Mouse (Mus musculus): ENCODE results near the gene Prkrip1.
A peak's percentile ranks its signal among the peaks of the same experiment; 100 is the strongest.
"Not testable (repeated sequence)": the region's sequence is repeated elsewhere in the genome, so short reads cannot be mapped to it uniquely, and the experiment has no call there.

Prkrip1 gene

DNA sequence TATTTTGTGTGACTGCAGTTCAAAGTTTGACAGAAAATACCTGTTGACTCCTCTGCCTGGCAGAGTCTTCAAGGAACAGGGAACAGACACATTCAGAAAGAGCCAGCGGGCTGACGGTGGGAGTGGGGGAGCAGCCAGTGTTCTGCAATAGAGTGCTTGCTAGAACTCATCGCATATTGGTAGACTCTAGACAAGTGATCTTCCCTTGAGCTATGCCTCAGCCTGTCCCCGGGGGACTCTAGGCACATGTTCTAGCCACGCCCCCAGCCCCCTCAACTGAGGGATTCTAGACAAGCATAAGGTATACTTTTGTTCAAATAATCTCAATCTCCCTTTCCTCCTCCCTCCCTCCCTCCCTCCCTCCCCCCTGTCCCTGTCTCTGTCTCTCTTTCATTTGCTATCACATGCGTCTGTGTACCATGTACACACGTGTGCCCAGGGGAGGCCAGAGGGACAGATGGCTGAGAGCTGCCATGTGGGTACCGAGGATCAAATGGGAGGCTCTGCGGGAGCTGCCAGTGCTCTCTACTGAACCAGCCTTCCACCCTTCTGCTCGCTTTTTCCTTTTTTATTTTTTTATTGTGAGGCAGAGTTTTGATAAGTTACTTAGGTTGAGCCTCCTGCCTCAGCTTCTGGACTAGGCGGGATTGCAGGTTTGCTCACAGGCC is 34.8 kb downstream of the Prkrip1 start:
- DNase-seq (ENCODE audit: low read depth): no peak

DNA sequence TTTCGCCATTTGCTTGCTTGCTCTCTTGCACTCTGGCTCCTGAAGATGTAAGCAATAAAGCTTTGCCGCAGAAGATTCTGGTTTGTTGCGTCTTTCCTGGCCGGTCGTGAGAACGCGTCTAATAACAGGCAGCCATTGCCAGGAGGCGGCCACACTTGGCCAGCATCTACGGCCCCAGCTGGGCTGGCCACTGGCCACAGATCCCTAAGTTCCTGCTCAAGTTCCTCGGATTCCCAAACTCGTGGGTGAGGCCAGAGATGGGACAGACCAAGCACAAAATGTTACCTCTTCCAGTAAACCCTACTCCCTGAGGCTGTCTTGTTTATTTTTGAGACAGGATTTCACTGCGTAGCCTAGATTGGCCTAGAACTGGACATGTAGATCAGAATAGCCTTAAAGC is 38.7 kb downstream of the Prkrip1 start:
- DNase-seq (ENCODE audit: low read depth): not testable (repeated sequence)

GRCm38 (mm10) chr5:136155399-136155798 is 43.4 kb downstream of the Prkrip1 start:
- DNase-seq (ENCODE audit: low read depth): no peak

GRCm38 (mm10) chr5:136152365-136152764 is 46.4 kb downstream of the Prkrip1 start:
- no peak for DNase-seq (ENCODE audit: low read depth)

GRCm38 (mm10) chr5:136149134-136149576 is 49.6 kb downstream of the Prkrip1 start:
- DNase-seq (ENCODE audit: low read depth): peak; percentile 55

GRCm38 (mm10) chr5:136147704-136148103 is 51.1 kb downstream of the Prkrip1 start:
- DNase-seq (ENCODE audit: low read depth): no peak

GRCm38 (mm10) chr5:136146936-136147335 is 51.8 kb downstream of the Prkrip1 start:
- DNase-seq (ENCODE audit: low read depth): peak; percentile 77

GRCm38 (mm10) chr5:136144606-136145430 is 53.9 kb downstream of the Prkrip1 start:
- peak; percentile 40 for DNase-seq (ENCODE audit: low read depth)

GRCm38 (mm10) chr5:136143161-136143755 is 55.5 kb downstream of the Prkrip1 start:
- DNase-seq (ENCODE audit: low read depth): peak; percentile 58

DNA sequence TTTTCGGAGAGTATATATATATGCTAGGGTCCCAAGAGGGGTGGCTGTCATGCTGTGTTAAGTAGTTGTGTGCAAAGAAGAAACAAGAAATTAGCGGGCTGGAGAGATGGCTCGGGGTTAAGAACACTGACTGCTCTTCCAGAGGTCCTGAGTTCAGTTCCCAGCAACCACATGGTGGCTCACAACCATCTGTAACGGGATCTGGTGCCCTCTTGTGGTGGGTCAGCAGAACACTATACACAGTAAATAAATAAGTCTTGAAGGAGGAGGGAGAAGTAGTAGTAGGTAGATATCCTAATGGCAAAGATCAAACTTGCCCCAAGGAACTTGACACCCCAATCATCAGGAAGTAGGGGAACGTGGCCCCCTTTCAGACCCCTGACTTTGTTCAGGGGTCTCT is 56.0 kb downstream of the Prkrip1 start:
- DNase-seq (ENCODE audit: low read depth): peak; percentile 55

DNA sequence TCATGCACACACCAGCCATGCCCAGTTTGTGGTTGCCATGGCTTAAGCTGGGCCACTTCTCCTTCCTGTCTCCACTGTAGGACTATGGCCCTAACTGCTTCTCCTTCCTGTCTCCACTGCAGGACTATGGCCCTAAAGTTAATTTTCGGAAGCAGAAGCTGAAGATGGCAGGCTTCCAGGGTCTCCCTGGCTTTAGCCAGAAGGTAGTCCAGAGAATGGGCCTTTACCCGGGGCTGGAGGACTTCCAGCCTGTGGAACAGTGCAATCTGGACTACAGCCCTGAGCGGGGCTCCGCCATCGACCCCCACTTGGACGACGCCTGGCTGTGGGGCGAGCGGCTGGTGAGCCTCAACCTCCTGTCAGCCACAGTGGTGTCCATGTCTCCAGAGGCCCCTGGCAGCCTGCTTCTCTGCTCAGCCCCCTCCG is 58.7 kb downstream of the Prkrip1 start:
- no peak for DNase-seq (ENCODE audit: low read depth)

- no peak for DNase-seq (ENCODE audit: low read depth)
These were observed 59.4 kb downstream of the Prkrip1 start for GRCm38 (mm10) chr5:136139393-136139792.

GRCm38 (mm10) chr5:136137658-136138274 is 61.0 kb downstream of the Prkrip1 start:
- DNase-seq (ENCODE audit: low read depth): peak; percentile 85

DNA sequence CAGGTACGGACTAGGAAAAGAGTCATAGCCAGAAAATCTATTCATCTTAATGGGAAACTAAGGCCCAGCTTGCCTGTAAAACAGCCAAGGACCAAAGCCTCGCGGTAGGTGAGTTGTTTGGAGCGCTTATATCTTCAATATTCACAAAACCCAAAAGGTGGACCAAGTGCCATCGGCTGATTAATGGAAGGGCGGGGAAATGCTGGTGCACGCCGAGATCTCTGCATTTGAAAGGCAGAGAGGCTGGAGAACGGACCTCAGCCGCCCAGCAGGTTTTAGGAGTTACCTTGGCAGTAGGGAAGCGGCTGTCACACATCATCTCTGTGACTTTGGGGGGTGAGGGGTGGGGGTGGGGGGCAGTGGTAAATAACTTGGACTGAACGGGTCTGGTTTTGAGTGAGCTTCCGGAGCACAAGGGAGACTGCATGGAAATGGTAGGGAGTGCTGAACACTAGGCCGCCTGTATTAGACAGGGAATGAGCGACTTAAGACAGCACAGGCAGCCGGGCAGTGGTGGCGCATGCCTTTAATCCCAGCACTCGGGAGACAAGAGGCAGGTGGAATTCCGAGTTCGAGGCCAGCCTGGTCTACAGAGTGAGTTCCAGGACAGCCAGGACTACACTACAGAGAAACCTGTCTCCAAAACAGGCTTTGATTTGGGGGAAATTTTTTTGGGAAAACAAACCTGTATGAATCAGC is 62.3 kb downstream of the Prkrip1 start:
- DNase-seq (ENCODE audit: low read depth): no peak

GRCm38 (mm10) chr5:136135571-136136291 is 63.0 kb downstream of the Prkrip1 start, which contains the start of the genes Lrwd1 and Alkbh4:
Gene Lrwd1, minus strand, starts transcription at chr5:136136074.
Gene Alkbh4, plus strand, starts transcription at chr5:136136146.
- peak; percentile 98 for DNase-seq (ENCODE audit: low read depth)

Data from naive thymus-derived CD4-positive, alpha-beta T cell, adult 2 months (primary cell).